Mouse (Mus musculus): ENCODE measurements at regions not wholly inside any gene's neighbourhood (a gene's known extent, or its start where the extent isn't known, plus 50 kb on each side); places are given as distances from the start of the nearest gene placed in this dataset.

DNA sequence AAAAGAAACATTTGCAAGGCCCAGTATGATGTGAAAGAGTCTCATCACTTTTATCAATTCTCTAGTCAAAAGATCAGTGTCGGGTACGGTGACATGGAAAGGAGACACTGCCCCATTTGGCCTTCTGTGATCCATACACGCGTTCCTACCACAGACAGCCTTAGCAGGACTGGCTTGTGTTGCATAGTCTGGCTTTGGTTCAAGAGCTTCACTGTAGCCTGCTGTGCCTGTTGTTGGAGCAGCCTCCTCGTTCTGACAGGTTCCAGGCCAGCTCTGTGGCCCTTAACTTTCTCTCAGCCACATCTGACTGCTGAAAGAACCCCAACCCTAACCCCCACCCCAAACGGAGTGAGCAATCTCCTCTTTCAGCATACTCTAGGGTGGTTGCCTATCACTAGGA, 99.9 kb downstream of the Chst1 start:
- intact Hi-C loops (cut with DNase I): loop anchor here (5.0 to 10.0 kb wide), 2 partner anchors 47 to 215 kb away; no protein-coding TSS in a partner anchor
- no peak for DNase-seq

DNA sequence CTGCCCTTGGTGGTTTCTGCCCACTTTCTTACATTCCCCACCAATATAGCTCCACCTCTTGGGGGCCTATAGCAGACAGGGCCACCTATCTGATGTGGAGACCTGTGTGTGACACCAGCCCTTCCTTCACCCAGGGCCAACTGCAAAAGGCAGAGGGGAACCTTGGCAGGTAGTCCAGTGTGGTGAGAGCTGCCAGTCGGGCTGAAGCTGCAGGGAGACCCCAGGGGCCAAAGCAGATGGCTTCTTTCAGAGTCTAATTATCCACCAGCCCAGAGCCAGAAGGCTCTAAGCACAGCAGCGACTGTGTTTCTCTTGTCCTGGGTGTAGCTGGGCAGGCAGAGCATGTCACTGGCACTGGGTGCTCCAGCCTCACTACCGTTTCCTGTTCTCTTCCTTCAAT, 104.5 kb downstream of the Chst1 start:
- no peak for DNase-seq

DNA sequence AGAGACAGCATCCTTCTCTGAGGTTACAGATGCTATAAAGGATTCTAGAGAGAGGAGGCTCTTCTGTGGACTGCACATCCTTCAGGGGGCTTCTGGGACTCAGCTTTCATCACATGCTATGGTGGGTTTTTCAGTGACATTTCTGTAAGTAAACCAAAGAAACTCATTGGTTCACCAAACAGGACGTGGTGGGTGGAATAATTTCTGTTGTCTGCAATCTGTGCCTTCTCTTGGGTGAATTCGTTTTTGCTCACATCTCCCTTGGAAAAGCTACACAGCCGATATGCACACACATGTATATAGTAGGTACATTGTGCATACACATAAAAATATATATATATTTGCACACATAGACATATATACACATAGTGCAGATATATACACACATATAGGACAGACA, 110.2 kb downstream of the Chst1 start:
- intact Hi-C loops (cut with DNase I): no loop called here
- no peak for DNase-seq

More for the DNA sequence above, 104.5 kb downstream of the Chst1 start:
- intact Hi-C loops (cut with DNase I): no loop called here

DNA sequence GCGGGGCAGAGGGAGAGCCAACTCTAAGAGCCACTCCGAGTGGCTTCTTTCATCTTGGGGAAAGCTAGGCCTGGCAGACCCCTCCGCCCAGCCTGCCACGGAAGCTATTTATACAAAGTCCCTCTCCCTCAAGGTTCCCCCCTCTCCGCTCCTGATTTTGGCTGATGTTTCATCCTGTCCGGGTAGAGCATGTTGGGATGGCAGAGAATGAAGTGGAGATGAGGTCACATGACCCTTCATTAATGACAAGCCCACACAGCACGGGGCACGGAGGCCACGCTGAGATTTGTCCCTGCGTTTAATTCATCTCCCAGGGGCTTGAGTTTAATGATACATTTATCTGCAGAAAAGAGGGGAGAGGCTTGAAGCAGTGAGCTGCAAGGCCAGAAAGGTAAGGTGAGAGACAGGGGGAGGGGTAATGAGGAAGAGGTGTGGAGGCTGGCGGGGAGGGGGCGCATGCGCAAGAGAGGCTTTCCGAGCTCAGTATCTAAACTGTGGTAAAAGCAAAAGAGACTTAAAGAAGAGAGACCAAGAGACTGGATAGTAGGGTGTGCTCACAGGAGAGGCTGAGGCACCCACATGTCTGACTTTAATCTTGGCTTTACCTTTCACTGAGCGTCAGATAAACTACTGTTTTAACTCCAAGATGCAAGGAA, 111.7 kb downstream of the Chst1 start:
- no peak for DNase-seq
- intact Hi-C loops (cut with DNase I): no loop called here

DNA sequence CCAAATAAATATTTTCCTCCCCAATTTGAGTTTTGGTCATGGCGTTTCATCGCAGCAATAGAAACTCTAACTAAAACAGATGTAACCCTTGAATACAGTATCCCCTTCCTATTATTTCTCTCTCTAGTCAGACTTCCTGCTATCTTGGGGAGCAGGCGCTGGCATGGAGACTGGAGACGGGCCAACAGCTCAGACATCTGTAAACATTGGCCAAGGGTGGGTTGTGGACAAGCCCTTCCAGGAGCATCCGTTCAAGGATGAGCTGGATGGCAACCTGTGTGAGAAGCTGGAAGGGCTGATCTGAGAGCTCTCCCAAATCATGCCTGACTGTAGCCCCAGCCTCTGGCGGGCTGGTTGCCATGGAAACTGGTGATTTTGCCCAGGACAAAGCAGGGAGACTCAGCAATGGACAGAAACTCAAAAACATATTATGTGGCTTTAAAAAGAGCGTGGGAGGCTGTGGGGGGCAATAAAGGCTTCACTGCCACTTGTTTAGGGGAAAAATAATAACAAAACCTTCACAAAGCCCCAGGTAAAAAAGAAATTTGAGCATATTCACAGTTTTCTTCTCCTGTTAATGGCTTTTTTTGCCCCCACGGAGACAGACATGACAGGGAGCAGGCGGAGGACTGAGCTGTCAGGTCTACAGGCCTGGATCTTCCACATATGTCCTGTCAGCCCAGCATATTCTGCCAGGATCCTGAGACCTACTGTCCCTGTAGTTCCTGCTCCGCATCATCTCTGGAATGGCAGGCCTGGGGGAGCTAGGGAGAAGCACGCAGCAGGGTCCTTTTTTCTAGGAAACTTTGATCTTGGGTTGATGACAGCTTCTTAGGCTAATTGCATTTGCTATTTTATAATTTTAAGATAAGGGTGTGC, 113.0 kb downstream of the Chst1 start:
- no peak for DNase-seq
- intact Hi-C loops (cut with DNase I): no loop called here

DNA sequence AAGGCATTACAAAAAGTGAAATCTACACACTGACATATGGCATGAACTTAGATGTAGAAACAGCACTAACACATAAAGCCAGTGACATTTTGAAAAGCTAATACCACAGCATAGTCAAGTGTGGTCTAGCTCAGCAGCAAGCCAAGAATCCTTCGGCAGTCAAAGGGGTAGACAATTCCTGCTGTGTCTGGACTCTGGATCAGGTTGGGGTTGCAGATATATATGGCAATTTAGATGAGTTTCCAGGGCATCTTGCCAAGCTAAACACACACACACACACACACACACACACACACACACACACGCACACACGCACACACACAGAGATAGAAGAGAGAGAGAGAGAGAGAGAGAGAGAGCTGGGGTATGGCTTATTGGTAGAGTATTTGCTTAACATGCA, 118.2 kb downstream of the Chst1 start:
- intact Hi-C loops (cut with DNase I): no loop called here
- no peak for DNase-seq

DNA sequence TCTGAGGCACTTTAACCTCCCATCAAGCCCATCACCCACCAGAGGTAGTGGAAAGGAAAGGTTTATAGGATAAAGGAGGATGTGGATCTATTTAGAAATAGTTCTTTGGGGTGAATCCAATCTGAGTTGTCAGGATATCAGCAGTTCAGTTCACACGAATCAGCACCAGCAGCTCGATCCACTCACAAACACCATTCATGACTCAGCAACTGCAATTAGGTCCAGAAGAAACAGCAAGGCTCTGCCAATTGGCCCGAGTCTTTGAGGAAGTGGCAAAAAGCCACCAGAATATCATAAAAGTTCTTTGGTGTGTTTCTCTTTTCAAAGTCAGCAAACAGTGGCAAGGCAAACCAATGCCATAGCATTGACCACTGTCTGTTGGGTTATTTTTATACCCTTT, 122.4 kb downstream of the Chst1 start:
- no peak for DNase-seq

DNA sequence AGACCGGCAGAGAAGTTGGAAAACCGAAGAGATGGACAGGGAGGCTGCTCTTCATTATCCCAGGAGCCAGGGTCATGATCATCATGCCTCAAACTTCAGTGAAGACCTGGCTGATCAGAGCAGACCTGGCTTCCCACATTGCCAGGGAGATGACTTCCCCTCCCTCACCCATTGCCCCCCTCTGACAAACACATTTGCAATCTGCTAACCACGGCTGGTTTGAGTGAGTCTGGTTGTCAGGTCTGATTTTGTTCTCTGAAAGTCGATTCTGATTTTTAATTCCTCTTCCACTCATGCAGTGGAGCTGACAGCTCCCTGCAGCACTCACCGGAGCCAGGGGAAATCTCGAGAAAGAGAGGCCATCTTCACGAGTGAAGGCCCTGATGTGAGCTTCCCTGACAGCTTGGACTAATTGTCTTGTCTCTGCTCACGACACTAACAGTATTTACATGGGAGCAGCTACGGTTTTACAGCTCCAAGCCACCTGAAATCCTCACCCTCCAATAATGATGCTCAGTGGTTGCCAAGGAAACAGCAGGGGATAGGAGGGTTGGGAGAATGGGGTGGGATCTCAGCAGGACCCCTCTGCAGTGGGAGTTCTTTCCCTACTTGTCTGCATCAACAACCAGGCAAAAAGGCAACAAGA, 124.2 kb downstream of the Chst1 start:
- intact Hi-C loops (cut with DNase I): no loop called here
- no peak for DNase-seq

More for the DNA sequence above, 122.4 kb downstream of the Chst1 start:
- intact Hi-C loops (cut with DNase I): no loop called here

DNA sequence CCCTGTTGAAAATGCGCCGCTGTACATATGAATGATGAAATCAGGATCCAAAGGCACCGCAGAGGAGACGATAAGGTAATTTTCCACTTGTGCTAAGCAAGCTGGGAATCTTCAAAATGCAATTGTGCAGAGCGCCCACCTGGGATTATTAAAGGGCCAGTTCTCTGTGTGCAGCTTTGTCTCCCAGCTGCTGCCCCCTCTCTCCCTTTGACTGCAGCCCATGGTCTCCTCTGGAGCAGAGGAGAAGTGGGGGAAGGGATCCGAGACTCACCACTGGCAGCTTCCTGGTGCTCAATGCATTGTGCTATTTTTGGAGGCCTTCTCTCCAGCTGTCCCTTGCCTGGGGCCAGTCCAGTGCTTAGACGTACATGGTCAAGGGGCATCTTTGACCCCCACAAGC, 127.1 kb downstream of the Chst1 start:
- DNase-seq: no peak
- intact Hi-C loops (cut with DNase I): no loop called here

DNA sequence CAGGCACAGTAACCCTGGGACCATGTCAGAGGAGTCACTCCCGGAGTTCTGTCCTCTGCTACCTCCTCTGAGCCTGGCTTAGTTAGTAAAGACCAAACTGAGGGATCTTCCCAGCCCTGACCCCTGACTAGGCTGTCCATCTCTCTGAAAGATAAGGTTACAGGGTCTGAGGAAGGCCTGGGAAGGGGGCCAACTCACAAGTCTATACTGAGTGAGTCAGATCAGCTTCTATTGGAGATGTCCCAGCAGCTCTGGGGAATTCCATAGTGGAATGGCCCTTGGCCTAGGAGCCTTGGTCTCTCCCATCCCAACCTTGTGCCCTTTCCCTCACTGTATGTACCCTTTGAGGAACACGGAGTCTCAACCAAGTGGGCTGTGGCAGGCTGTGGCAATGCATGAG, 127.7 kb downstream of the Chst1 start:
- intact Hi-C loops (cut with DNase I): no loop called here
- DNase-seq: no peak

DNA sequence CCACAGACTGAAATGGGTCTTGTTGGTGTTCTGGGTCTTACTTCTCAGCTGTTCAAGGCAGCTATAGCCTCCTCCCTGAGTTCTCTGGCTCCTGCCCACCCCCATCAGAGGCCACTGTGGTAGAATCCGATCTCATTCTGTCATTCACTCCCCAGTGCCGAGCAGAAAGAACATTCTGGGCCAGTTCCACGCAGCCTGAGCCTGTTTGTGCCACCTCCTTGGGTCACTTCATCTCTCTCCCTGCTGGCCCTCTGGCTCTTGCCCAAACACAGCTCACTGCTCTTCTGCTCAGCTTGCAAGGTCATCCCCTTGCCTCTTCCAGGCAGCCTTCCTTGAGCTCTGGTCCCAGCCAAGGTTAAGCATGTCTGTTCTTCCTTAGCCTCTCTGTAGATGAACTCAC, 128.9 kb downstream of the Chst1 start:
- DNase-seq: no peak
- intact Hi-C loops (cut with DNase I): no loop called here

DNA sequence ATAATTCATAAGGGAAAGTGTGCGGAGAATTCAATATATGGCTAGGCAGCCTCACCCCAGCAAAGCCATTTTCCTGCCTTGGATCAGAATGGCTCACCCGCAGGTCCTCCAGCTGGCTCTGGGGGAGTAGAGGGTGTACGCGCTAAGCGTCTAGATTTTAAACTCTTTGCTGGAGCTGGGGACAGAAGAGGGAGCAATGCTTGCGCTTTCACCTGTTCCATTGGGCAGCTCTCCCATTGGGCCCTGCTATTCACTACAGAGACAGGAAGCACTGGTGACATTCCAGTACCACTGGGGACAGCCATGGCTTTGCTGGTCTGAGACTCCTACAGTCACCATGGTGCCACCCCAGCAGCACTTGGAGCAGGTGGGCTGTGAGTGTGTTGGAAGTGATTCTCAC, 130.9 kb downstream of the Chst1 start:
- intact Hi-C loops (cut with DNase I): no loop called here

DNA sequence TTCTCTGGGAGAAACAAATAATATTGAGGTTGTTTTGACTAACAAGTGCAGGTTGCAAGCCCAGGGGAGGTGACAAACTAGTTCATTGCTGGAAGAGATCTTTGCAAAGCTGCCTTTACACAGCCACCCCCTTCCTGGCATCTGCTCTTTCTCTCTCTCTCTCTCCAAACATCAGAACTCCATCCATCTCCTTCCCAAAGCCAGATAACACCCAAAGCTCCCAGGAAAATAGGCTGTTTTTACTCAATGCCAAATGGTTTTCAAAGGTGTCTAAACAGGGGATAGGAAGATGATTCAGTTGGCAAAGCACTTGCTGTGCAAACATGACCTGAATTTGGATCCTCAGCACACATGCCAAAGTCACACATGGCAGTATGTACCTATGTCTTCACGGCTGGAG, 133.9 kb downstream of the Chst1 start:
- DNase-seq: no peak
- intact Hi-C loops (cut with DNase I): no loop called here

More for the DNA sequence above, 130.9 kb downstream of the Chst1 start:
- no peak for DNase-seq

DNA sequence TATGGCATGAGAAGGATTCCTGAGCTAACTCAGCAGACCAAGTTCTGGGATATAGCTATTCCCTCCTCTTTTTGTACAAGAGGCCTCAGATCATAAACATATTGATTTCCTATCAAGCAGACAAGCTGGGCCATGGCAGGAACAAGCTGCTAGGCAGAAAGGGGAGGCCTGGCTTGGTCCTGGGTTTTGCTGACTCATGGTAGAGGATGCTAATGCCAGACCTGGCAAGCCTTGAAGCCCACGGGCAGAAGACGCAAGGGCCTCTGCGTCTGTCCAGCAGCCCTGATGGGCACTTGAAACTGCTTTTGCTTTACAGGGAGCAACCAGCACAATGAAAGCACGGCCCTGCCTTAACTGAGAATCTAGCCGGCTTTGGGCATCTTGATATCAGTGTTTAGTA, 136.3 kb downstream of the Chst1 start:
- DNase-seq: no peak
- intact Hi-C loops (cut with DNase I): no loop called here

DNA sequence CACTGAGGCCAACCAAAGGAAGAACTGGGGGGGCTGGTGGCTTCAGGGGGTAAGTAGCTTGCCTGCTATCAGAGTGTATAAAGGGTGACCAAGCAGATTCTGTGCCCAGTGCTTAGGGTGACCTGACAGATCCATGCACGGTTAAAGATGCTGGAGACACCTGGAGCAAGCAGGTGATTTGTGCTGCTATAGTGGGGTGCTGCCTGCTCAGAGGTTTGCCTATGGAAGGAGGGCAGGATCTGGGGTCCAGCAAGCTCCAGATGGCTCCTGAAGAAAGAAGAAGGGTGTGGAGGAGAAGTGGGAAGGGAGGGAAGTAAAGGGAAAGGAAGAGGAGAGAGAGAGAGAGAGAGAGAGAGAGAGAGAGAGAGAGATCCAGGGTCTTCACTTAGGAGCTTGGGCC, 137.8 kb downstream of the Chst1 start:
- DNase-seq: no peak
- intact Hi-C loops (cut with DNase I): no loop called here

DNA sequence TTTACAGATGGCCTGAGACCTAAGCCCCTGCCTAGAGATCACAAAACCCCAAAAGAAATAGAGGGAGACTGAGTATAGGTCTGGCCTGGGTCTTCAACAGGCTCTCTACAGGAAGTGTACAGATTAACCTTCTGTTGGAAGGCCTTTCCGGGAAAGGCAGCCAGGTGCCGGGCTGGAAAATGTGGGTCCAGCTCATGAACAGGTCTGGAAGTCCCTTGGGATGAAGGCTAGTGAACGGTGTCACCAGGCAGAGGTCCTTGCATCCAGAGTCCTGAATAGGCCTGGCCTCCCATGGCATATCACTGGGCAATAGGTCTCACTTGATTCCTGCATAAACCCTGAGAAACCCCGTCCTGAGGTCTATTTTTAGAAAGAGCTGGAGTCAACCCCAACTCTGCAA, 140.1 kb downstream of the Chst1 start:
- no peak for DNase-seq
- intact Hi-C loops (cut with DNase I): no loop called here

DNA sequence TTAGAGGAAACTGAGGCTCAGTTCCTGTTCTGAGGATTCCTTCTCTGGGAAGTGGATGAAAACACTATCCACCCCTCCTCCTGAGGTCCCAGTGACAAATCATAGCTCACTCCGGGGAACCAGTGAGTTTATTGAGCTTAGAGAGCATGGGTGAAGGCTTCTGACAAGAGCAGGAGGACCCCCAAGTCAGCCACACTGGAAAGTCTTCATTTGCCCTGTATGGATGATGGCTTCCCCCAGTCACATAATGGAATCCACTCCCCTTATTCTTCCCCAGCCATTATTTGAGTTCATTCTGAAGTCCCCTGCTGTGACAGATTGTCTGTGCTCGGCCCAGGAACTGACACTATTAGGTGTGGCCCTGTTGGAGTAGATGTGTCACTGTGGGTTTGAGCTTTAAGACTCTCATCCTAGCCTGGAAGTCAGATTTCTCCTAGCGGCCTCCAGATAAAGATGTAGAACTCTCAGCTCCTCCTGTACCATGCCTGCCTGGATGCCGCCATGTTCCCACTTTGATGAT, 141.3 kb downstream of the Chst1 start:
- no peak for DNase-seq
- intact Hi-C loops (cut with DNase I): loop anchor here (5.0 kb wide), 1 partner anchor 134 kb away; no protein-coding TSS in a partner anchor

DNA sequence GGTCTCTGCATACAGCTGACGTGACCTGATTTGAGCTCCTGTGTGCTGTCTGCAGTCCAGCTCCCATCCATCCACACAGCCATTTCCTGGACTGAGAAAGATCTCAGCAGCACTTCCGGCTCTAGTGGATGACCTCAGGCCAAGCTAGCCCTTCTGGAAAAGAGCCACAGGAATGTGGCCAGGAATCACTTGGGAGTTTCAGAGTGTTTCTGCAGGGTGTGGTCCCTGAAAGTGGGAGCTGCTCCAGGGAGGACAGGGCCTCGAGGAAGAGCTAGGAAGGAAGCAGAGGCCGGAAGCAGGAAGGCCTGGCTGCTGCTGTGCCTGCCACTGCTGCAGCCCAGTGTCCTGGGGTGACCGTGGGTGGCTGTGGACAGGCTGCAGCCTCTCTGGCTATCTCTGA, 142.5 kb downstream of the Chst1 start:
- intact Hi-C loops (cut with DNase I): loop anchor here (2.0 to 5.0 kb wide), 2 partner anchors 65 to 135 kb away; no protein-coding TSS in a partner anchor
- DNase-seq: peak; percentile 86 to 90

DNA sequence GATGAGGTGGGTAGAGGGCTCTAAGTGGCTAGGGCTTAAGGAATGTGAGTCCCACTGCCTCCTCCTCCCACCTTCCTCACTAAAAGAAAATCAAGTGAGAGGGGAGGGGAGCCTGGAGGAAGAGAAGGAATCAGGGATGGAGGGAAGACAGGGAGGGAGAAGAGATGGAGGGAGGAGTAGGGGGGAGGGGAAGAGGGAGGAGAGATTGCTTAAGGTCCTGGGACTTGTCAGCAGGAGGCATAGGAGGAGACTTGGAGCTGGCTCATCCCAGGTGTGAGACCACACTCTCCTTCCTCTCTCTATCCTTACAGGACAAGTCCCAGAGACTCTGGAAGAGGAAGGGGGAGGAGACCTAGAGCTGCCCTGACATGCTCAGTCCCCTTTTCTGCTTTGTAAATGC, 143.2 kb downstream of the Chst1 start:
- DNase-seq: no peak
- intact Hi-C loops (cut with DNase I): loop anchor here (2.0 to 5.0 kb wide), 2 partner anchors 64 to 135 kb away; no protein-coding TSS in a partner anchor

DNA sequence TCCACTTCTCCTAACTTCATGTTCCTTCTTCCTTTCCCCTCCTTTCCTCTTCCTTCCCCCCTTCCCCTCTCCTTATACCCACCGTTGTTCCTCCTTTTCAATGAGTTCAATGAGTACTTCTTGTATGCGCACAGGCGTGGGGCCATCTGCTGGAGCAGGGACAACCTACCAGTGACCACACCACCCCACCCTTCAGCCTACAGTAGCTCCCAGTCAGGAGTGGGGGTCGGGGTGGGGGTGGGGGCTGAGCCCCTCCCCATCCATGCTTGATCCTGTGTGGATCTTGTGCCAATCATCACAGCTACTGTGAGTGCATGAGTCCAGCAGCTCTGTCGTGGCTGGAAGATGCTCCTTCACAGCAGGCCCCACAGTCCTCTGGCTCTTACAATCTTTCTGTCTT, 143.6 kb downstream of the Chst1 start:
- intact Hi-C loops (cut with DNase I): loop anchor here (2.0 to 5.0 kb wide), 2 partner anchors 64 to 136 kb away; no protein-coding TSS in a partner anchor
- DNase-seq: no peak

DNA sequence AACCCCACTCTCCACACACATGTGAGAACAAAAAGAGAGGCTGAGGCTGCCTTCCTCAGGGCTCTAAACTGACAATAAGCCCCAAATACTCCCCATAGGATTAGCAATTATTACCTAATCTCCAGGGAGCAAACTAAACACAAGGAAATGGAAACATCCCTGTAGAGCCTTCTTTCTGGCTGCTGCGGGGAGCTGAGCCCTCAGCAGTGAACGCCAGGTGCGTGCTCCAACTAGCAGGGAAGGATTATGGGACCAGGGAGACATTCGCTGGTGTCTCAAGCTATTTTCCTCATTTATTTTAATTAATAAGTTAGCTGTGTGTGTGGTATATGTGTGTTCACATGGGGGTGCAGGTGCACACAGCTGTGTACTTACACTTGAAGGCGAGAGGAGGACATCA, 144.4 kb downstream of the Chst1 start:
- intact Hi-C loops (cut with DNase I): loop anchor here (2.0 to 5.0 kb wide), 2 partner anchors 63 to 137 kb away; no protein-coding TSS in a partner anchor
- DNase-seq: no peak

Measured in heart, postnatal 14 days (tissue).